7 mouse cellular contexts compared by ENCODE assay signal in the genomic region with DNA sequence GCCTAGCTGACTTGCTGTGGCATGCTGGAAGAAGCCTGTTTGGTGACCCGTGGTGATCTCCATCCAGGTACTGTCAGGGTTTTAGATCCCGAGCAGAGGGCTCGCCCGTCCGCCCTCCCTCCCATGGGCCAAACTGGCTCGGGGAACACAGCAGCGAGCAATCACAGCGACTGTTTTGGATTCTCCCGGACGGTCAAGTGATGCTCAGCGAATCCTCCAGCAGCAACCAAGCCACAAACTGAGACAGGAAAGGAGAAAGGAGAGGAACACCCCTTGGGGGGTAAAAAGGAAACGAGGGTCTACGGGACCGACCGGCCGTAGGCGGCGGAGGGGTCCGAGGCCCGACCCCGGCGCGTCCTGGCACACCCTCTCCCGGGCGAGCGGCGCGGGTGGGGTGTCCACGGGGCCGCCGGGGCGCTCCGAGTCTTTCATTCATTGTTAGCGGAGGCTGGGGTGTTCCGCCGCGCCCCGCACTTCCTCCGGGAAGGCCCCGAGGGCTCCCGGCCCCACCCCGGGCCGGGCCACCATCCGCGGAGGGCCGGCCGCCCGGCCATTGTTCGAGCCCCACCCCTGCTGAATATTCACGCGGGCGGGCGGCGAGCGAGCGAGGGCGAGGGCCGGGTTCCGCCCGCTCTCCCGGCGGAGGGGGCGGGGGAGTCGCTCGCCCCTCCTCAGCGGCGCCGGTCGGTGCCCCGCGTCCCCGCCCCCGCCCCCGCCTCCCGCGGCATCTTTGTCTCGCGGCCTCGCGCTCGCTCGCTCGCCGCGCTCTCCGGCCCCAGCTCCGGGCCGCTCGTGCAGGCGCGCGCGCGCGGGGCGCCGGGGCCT. TPM values are rescaled to one million over a fixed set of nuclear protein-coding genes. Genes with fewer than 3 reads are reported as not detected.
DNase-seq lines count a peak whose midpoint lies in the region; ATAC-seq lines count a peak whose summit lies in the region.

Gene Map4k4 (plus strand): TSS at position 733 of the 825 bp plus-strand sequence.

- peak within 1 kb of the TSS; percentile 100 for H3K27ac ChIP-seq in embryonic facial prominence, embryonic 10.5 days (replicated peaks)
- peak within 1 kb of the TSS; percentile 99 for H3K27ac ChIP-seq in limb, embryonic 13.5 days
- H3K27ac ChIP-seq in midbrain, embryonic 14.5 days (replicated peaks; ENCODE audit: low read depth, low read length): peak within 1 kb of the TSS; percentile 100

- ATAC-seq in limb, embryonic 13.5 days (ENCODE audit: low FRiP score, low read depth): peak; percentile 89
- peak; percentile 91 for ATAC-seq in midbrain, embryonic 14.5 days (ENCODE audit: low FRiP score, low TSS enrichment)

- 1% methylated on average over 94 of the region's 97 CpGs for WGBS in embryonic facial prominence, embryonic 10.5 days
- 1% methylated on average over 47 of the region's 97 CpGs for WGBS in limb, embryonic 13.5 days
- under 1% methylated on average over 73 of the region's 97 CpGs for WGBS in midbrain, embryonic 14.5 days

- peaks cover 14% of the 10 kb centered on the region for H3K27me3 ChIP-seq in embryonic facial prominence, embryonic 10.5 days (replicated peaks; ENCODE audit: low read depth, poor library complexity, severe bottlenecking)
- no peaks in the 10 kb centered on the region for H3K27me3 ChIP-seq in limb, embryonic 13.5 days
- H3K27me3 ChIP-seq in midbrain, embryonic 14.5 days (ENCODE audit: control insufficient read depth, insufficient read depth, low read length): no peaks in the 10 kb centered on the region

- H3K4me2 ChIP-seq in limb, embryonic 13.5 days (replicated peaks): peak within 1 kb of the TSS; percentile 88
- H3K4me2 ChIP-seq in midbrain, embryonic 14.5 days (ENCODE audit: low read length): peak within 1 kb of the TSS; percentile 98

- DNase-seq in adrenal gland, postnatal 14 days: peak; percentile 88
- DNase-seq in embryonic facial prominence, embryonic 10.5 days (ENCODE audit: low spot score): peak; percentile 90
- peak; percentile 99 for DNase-seq in heart, adult 11 months
- peak; percentile 67 for DNase-seq in kidney, adult 11 months
- peak; percentile 94 for DNase-seq in midbrain, embryonic 14.5 days
- DNase-seq in spleen, adult 18-20 months: peak; percentile 80 to 82

- H3K9ac ChIP-seq in limb, embryonic 13.5 days: peak within 1 kb of the TSS; percentile 100
- peak within 1 kb of the TSS; percentile 100 for H3K9ac ChIP-seq in midbrain, embryonic 14.5 days (replicated peaks; ENCODE audit: low read length)

- no peaks in the 10 kb centered on the region for H3K9me3 ChIP-seq in embryonic facial prominence, embryonic 10.5 days
- no peaks in the 10 kb centered on the region for H3K9me3 ChIP-seq in limb, embryonic 13.5 days
- H3K9me3 ChIP-seq in midbrain, embryonic 14.5 days (ENCODE audit: control insufficient read depth, low read length): no peaks in the 10 kb centered on the region

- peaks cover 28% of the 10 kb centered on the region for H3K36me3 ChIP-seq in embryonic facial prominence, embryonic 10.5 days (replicated peaks)
- H3K36me3 ChIP-seq in limb, embryonic 13.5 days: peaks cover 14% of the 10 kb centered on the region
- H3K36me3 ChIP-seq in midbrain, embryonic 14.5 days (ENCODE audit: control insufficient read depth, insufficient read depth, low read length): peaks cover 8% of the 10 kb centered on the region; the same call in 1 of the 2 replicates

- H3K4me1 ChIP-seq in embryonic facial prominence, embryonic 10.5 days: peaks cover 57% of the 10 kb centered on the region
- peaks cover 36% of the 10 kb centered on the region for H3K4me1 ChIP-seq in limb, embryonic 13.5 days
- H3K4me1 ChIP-seq in midbrain, embryonic 14.5 days (ENCODE audit: control insufficient read depth, insufficient read depth, low read length): peaks cover 39% of the 10 kb centered on the region

- H3K4me3 ChIP-seq in embryonic facial prominence, embryonic 10.5 days: peak within 1 kb of the TSS; percentile 97
- peak within 1 kb of the TSS; percentile 96 for H3K4me3 ChIP-seq in limb, embryonic 13.5 days
- H3K4me3 ChIP-seq in midbrain, embryonic 14.5 days (replicated peaks; ENCODE audit: low read depth, low read length): peak within 1 kb of the TSS; percentile 97

RNA-seq across cellular contexts. Expression of gene Map4k4, which starts in this region (rescaled TPM):
- total RNA-seq in adrenal gland, postnatal 14 days (2021): 140 and 141 TPM in 2 replicates
- 37.6 and 41.4 TPM in 2 replicates for polyA plus RNA-seq in embryonic facial prominence, embryonic 10.5 days (2016; fragmentation: Nextera tagmentation; extraction: Ambion mirVana)
- polyA plus RNA-seq in limb, embryonic 13.5 days (2015; fragmentation: Nextera tagmentation; extraction: Ambion mirVana): 49.3 and 54.9 TPM in 2 replicates
- polyA plus RNA-seq in midbrain, embryonic 14.5 days (2014; fragmentation: Nextera tagmentation; extraction: Ambion mirVana): 48.9 and 56.7 TPM in 2 replicates

Comparison
In these comparisons a context has a peak if more than half of its experiments do, and no peak if none do; other contexts are left out.
1. Peak in every context shown above with its lines: DNase-seq, ATAC-seq, H3K4me3 ChIP-seq and H3K27ac ChIP-seq.